9 mouse cellular contexts compared by ENCODE assay signal in genomic region chr1:191527921-191528612, GRCm38 (mm10). TPM values are rescaled to one million over a fixed set of nuclear protein-coding genes. Genes with fewer than 3 reads are reported as not detected.
DNase-seq lines count a peak whose midpoint lies in the region; ATAC-seq lines count a peak whose summit lies in the region.
"Had no signal": no experiment of that assay in that cellular context is flagged by ENCODE, and none has a peak within 500 bp of the region (broad histone marks: within the 10 kb centered on the region; RNA-seq: fewer than 3 reads in every experiment).

No protein-coding gene starts in this region.

- 0 out of 2 replicates have a peak, but pooled peaks have one; percentile 14 for ATAC-seq in hindbrain, embryonic 16.5 days
- ATAC-seq in hindbrain, embryonic 13.5 days (ENCODE audit: low FRiP score), result no peak

- no peaks in the 10 kb centered on the region for H3K4me1 ChIP-seq in hindbrain, embryonic 16.5 days (ENCODE audit: control insufficient read depth, insufficient read depth, low read depth, low read length)
- H3K4me1 ChIP-seq in hindbrain, embryonic 13.5 days (replicated peaks), result no peaks in the 10 kb centered on the region
- H3K4me1 ChIP-seq in midbrain, embryonic 10.5 days, result no peaks in the 10 kb centered on the region
- H3K4me1 ChIP-seq: liver, embryonic 13.5 days had no signal

- no peak overlapping the region for H3K9ac ChIP-seq in hindbrain, embryonic 16.5 days (ENCODE audit: low read depth, low read length)
- H3K9ac ChIP-seq in hindbrain, embryonic 13.5 days, result no peak overlapping the region
- H3K9ac ChIP-seq: liver, embryonic 13.5 days had no signal

- no peaks in the 10 kb centered on the region for H3K36me3 ChIP-seq in hindbrain, embryonic 16.5 days (ENCODE audit: control insufficient read depth, insufficient read depth, low read length)
- H3K36me3 ChIP-seq in hindbrain, embryonic 13.5 days, result no peaks in the 10 kb centered on the region
- peaks cover 8% of the 10 kb centered on the region; the same call in 1 of the 2 replicates for H3K36me3 ChIP-seq in midbrain, embryonic 10.5 days
- H3K36me3 ChIP-seq: liver, embryonic 13.5 days had no signal

- DNase-seq in right cerebral cortex, postnatal 4 days, result peak; percentile 33
- no peak for DNase-seq in right cerebral cortex, postnatal 25 days
- peak; percentile 55 to 60 for DNase-seq in heart, postnatal 10 days
- peak; percentile 75 for DNase-seq in thymus, postnatal 4 days
- DNase-seq in midbrain, embryonic 10.5 days (ENCODE audit: low spot score), result no peak
- DNase-seq in kidney, postnatal 14 days, result no peak
- DNase-seq: liver, embryonic 13.5 days had no signal

- H3K4me3 ChIP-seq in hindbrain, embryonic 16.5 days (ENCODE audit: low read length), result no peak overlapping the region
- no peak overlapping the region for H3K4me3 ChIP-seq in hindbrain, embryonic 13.5 days
- no peak overlapping the region for H3K4me3 ChIP-seq in midbrain, embryonic 10.5 days
- H3K4me3 ChIP-seq: liver, embryonic 13.5 days had no signal

- no peaks in the 10 kb centered on the region for H3K9me3 ChIP-seq in hindbrain, embryonic 16.5 days (ENCODE audit: control insufficient read depth, low read length)
- no peaks in the 10 kb centered on the region for H3K9me3 ChIP-seq in hindbrain, embryonic 13.5 days
- no peaks in the 10 kb centered on the region for H3K9me3 ChIP-seq in midbrain, embryonic 10.5 days (replicated peaks)
- H3K9me3 ChIP-seq: liver, embryonic 13.5 days had no signal

- no peak overlapping the region; the same call in 1 of the 2 replicates for H3K27ac ChIP-seq in hindbrain, embryonic 16.5 days (ENCODE audit: low read depth, low read length)
- no peak overlapping the region for H3K27ac ChIP-seq in hindbrain, embryonic 13.5 days
- H3K27ac ChIP-seq in midbrain, embryonic 10.5 days (replicated peaks), result no peak overlapping the region
- H3K27ac ChIP-seq: liver, embryonic 13.5 days had no signal

- 58% methylated on average over 4 of the region's 4 CpGs for WGBS in hindbrain, embryonic 16.5 days
- WGBS in hindbrain, embryonic 13.5 days, result 76% methylated on average over 4 of the region's 4 CpGs
- 79% methylated on average over 4 of the region's 4 CpGs for WGBS in midbrain, embryonic 10.5 days

- intact Hi-C loops in heart, postnatal 10 days (cut with DNase I), result no loop called here

- H3K27me3 ChIP-seq in hindbrain, embryonic 16.5 days (replicated peaks; ENCODE audit: control insufficient read depth, insufficient read depth, low read length), result no peaks in the 10 kb centered on the region
- no peaks in the 10 kb centered on the region for H3K27me3 ChIP-seq in hindbrain, embryonic 13.5 days
- H3K27me3 ChIP-seq in midbrain, embryonic 10.5 days (ENCODE audit: low read depth, poor library complexity, severe bottlenecking), result no peaks in the 10 kb centered on the region
- H3K27me3 ChIP-seq: liver, embryonic 13.5 days had no signal

- H3K4me2 ChIP-seq in hindbrain, embryonic 16.5 days (ENCODE audit: low read length), result no peak overlapping the region
- H3K4me2 ChIP-seq in hindbrain, embryonic 13.5 days, result no peak overlapping the region
- H3K4me2 ChIP-seq: liver, embryonic 13.5 days had no signal

RNA-seq across cellular contexts. Expression of gene Dtl, which starts 47.3 kb away (rescaled TPM):
- polyA plus RNA-seq in hindbrain, embryonic 16.5 days (2015; fragmentation: Nextera tagmentation; extraction: Ambion mirVana), result 7.1 and 10.0 TPM in 2 replicates
- 11.4 TPM in 2 replicates for polyA plus RNA-seq in hindbrain, embryonic 13.5 days (2015; fragmentation: Nextera tagmentation; extraction: Ambion mirVana)
- 1 to 10 TPM; 4.9 to 6.3 TPM for total RNA-seq in heart, postnatal 10 days (2021)
- polyA plus RNA-seq in midbrain, embryonic 10.5 days (2016; fragmentation: Nextera tagmentation; extraction: Ambion mirVana), result 82.8 and 87.8 TPM in 2 replicates

RNA-seq across cellular contexts. Expression of gene Ints7, which starts 47.4 kb away (rescaled TPM):
- polyA plus RNA-seq in hindbrain, embryonic 16.5 days (2015; fragmentation: Nextera tagmentation; extraction: Ambion mirVana), result 26.7 and 35.7 TPM in 2 replicates
- 44.0 and 48.2 TPM in 2 replicates for polyA plus RNA-seq in hindbrain, embryonic 13.5 days (2015; fragmentation: Nextera tagmentation; extraction: Ambion mirVana)
- 10 to 100 TPM; 23.0 to 23.2 TPM for total RNA-seq in heart, postnatal 10 days (2021)
- 78.0 and 78.7 TPM in 2 replicates for polyA plus RNA-seq in midbrain, embryonic 10.5 days (2016; fragmentation: Nextera tagmentation; extraction: Ambion mirVana)

Comparison
In these comparisons a context has a peak if more than half of its experiments do, and no peak if none do; other contexts are left out.
1. DNase-seq: peak in right cerebral cortex, postnatal 4 days (single experiment), heart, postnatal 10 days (2 of 2) and thymus, postnatal 4 days (single experiment); none in right cerebral cortex, postnatal 25 days (single experiment), midbrain, embryonic 10.5 days (single experiment) and kidney, postnatal 14 days (single experiment).